Mouse (Mus musculus) 416B (cell line): ENCODE measurements at regions not wholly inside any gene's neighbourhood (a gene's known extent, or its start where the extent isn't known, plus 50 kb on each side); places are given as distances from the start of the nearest gene placed in this dataset.
A peak's percentile ranks its signal among the peaks of the same experiment; 100 is the strongest.

ENCODE experiments used
- DNase-seq: peaks from one replicate; pipeline ENCODE4 v3.0.0; 2011; ENCODE audit warnings: low read depth

DNA sequence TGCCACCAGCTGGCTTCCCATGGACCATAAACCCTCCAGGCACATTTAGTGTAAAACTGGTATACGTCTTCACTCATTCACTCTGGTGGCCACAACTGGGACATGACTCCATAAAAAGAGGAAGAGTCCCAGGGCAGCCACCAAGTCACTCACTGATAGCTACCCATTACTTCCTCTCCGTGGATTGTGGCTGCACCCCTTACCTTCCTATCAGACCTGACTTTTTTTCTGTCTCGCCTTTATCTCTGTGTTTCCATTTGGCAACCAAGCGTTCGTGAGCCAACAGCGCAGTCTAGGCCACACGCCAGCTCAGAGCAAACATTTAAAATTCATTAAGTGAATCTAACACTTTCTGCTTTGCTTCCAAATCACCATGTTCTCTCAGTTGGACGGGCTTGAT, 53.9 kb upstream of the Slc44a1 start:
- DNase-seq = peak; percentile 22

DNA sequence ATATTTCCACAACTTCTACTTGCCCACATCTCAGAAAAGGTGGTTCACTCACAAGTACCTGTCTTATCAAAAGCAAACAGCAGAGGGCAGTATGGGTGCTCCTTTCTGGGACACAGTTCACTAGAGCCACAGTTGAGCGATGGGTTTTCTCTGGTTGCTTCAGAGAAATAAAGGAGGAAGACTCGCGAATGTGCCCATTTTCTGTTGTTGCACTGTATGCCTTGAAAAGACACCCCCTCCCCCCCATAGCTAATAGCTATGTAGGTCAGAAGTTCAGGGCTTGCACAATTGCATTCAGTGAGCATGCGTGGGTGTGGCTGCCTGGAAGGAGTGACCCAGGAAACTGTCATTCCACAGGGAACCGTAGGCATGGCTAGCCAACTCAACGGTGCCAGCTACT, 55.5 kb upstream of the Slc44a1 start:
- peak; percentile 38 for DNase-seq

DNA sequence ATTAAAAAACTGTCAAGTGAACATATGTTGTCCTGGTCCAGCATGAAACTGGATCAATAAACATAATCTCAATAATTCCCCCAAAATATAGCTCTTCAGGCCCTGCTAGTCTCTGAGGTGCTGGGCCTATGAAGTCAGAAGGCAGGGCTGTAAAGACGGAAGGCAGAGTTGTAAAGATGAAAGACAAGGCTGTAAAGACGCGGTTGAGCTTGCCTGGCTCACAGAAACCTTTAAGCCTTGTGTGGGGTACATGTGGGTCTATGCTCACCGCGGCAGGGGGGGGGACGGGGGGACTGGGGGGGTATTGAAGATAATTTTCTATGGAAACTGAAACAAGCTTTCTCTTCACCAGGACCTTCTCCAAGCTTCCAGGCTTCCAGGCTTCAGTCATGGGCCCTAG, 56.1 kb upstream of the Slc44a1 start:
- no peak for DNase-seq

DNA sequence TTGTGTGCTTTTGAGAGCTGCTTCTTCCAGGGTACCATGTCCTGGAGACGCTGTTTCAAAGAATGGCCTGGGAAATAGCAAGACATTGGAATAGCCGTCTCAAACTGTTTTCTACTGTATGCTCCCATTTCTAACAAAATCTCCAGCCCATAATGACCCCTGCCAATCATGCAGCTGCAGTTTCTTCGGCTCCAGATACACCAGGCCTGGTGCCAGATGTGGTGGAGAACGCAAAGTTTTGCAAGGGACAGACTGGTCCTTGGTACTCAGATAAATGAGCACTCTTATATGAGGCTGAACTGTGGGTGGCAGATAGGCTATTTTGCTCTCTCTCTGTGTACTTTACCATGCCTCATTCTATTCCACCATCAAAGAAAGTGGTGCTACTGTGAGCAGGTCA, 58.2 kb upstream of the Slc44a1 start:
- no peak for DNase-seq

DNA sequence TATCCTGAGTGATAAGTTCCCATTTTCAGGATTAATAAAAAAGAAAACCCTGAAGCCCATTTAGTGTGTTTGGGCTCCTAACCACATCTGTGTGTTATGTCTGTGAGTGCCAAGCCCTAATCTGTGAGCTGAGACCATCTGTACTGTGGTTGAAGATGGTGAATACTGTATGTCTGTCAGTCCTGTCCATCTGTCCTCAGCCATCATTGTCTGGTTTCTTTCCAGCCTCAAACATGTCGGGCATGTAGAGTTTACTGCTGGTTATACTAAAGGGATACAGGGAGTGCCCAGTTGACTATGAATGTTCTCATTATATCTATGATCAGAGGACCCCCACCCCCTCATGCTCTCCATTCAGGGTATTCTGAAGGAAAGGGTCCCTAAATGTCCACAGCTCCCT, 60.4 kb upstream of the Slc44a1 start:
- no peak for DNase-seq

DNA sequence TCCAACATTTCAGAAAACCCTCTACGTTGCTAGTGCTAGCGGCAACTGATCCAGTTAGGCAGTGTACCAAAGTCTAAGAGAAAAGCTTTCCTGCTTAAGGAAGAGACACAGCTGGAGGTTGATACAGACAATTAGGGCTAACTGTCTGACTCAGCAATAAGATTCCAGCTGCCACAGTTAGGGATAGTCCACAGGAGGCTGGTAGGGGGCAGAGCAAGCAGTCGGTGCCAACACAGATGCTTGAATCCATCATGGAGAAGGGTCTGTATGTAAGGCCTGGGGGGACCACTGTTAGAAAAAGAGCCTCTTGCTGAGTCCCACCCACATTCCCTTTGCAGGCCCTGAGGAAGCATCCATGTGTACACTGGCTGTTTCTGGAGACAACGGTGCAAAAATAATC, 63.2 kb upstream of the Slc44a1 start:
- DNase-seq = no peak

DNA sequence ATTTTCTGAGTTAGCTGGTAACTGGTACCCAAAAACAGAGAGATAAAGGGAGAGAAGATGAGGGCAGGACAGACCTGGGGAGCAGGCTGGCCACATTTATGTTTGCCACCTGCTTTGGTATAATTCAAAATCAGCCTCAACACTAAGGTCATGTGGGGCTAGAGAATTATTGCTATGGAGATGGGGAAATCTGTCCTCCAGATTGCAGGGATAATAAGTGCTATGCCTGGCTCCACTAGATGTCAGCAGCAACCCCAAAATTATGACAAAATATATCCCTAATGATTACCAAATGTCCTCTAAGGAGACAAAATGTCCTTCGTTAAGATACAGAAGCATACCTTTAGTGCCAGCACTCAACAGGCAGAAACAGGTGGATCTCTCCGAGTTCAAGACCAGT, 83.8 kb upstream of the Slc44a1 start:
- DNase-seq = no peak

DNA sequence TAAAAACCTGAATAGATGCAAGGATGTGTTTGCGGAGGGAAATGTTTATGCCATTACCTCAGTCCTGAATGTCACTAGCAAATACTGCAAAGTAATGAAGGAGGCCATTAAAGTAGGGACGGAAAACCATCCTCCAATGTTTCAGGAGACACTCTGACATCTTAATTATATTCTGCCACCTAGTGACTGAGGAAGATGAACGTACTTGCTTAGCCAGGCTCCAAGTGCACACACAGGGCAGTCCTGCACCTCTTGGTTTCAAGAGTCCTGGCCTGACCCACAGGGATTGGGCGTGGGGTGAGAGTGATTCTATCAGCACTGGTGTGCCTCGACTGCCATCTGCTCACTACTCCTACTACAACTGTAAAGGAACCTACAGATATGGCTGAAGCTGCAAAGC, 85.3 kb upstream of the Slc44a1 start:
- no peak for DNase-seq

DNA sequence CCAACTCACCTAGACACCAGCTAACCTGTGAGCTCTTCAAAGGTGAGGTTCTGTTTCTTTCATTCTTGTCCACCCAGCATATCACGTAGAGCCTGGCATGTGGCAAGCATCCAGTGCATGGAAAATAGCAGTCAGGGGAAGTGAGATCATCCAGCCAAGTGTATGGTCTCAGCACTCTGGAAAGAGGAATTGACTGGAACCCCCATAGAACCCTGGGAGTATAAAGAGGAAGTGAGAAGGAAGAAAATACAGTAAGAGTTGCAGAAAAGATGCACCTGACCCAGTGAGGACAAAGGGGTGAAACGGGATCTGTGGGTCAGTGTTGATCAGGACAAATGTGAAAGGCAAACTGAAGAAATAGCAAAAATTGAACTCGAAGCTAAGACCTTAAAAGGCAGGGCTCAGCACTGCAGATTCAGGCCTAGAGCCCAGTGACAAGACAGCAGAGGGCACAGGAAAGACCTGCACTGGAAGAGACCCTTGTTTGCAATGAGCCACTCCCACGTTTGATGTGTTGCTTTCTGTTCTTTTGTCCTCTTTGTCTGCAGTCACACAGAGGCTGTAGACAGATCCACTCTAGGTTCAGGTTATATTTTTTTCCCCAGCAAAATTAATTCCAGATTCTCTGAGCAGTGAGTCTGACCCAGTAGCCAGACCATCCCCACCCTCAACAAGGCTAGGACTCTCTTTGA, 86.7 kb upstream of the Slc44a1 start:
- no peak for DNase-seq

DNA sequence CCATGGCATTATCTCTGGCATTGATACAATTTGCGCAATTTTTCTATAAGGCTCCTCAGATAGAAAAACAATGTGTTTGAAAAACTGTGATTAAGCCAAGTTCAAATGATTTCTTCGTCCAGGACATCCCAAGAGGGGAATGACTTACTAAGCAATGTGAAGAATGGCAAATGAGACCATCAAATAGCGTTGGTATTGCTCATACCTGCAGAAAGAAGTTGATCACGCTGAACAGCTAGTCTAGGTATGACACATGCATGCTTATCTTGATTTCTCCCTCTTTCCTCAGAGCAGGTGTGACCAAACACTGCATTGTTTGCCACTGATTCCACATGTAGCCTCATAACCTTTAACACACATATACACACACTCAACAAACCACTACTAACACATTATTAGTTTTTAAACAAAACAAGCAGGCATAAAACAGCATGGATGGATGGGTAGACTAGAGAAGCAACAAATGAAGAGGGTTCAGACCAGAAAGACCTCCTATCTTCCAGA, 89.1 kb upstream of the Slc44a1 start:
- no peak for DNase-seq

DNA sequence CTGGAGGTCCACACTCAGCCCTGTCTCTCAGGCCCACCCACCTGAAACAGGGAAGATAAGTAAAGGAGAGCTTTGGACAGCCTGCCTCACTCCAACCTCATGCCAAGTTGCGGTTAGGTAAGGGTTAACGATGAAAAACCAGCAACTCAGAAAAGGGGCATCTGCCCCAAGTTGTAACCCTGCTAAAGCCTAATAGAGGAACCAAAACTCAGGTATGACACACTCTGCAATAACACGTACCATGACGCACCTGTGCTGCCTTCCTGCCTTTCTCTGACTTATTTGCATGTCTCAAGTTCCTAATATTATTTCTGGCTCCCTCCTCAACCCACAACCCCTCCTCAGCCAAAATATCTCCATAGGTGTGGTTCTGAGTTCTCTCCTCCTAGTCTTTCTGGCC, 94.9 kb upstream of the Slc44a1 start:
- DNase-seq = no peak

DNA sequence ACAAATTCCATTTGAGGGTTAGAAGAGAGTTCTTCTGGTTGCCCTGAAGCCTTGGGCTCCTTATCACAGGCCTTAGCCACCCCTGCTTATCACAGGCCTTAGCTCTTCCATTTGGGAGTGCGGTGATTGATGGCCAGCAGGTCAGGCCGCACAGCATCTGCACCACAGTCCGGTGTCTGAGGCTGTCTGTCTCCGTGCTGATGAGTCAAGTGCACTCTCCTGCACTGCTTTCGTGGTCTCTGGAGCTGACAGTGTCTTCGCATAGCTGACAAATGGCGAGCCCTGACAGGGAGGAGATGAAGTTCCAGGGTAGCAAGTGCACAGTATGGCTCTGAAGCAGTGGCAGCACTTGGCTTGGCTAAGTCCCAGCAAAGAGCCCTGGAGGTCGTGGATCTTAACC, 95.7 kb upstream of the Slc44a1 start:
- no peak for DNase-seq

DNA sequence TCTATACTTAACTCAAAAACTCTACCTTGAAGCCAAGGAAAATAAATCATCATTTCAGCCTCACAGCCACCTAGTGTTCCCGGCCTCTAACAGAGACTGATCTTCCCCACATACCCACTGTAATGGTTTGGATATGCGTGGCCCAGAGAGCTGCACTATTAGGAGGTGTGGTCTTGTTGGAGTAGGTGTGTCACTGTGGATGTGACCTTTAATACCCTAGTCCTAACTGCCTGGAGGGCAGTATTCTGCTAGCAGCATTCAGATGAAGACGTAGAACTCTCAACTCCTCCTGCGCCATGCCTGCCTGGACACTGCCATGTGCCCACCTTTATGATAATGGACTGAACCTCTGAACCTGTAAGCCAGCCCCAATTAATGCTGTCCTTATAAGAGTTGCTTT, 99.0 kb upstream of the Slc44a1 start:
- no peak for DNase-seq

DNA sequence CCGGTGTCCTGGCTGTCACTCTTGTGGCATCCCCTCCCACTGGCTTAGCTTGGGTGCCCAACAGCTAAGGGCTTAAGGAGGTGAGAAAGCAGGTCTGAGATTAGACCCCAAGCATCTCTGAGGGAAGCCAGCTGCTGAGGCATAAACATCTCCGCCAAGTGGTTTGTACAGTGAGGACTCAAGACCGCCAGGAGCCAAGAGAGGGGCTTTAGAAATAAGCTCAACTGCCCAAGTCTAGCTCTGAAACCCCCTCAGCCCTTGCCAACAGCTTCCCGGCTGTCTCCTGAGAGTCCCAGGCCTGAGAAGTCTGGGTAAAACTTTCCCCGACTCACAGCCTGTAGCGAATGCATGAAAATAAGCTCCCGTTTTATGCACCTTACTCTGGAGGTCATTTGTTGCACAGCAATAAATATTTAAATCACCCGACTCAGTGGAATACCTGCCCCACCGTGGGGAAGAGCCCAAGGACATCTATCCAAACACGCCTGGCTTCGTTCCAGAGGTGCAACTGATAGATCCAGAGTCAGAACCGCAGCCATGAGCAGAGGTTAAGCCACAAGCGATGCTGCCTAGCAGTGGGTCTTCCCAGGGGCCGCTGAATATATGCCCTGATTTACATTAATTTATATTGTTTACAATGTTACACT, 100.1 kb upstream of the Slc44a1 start:
- no peak for DNase-seq

DNA sequence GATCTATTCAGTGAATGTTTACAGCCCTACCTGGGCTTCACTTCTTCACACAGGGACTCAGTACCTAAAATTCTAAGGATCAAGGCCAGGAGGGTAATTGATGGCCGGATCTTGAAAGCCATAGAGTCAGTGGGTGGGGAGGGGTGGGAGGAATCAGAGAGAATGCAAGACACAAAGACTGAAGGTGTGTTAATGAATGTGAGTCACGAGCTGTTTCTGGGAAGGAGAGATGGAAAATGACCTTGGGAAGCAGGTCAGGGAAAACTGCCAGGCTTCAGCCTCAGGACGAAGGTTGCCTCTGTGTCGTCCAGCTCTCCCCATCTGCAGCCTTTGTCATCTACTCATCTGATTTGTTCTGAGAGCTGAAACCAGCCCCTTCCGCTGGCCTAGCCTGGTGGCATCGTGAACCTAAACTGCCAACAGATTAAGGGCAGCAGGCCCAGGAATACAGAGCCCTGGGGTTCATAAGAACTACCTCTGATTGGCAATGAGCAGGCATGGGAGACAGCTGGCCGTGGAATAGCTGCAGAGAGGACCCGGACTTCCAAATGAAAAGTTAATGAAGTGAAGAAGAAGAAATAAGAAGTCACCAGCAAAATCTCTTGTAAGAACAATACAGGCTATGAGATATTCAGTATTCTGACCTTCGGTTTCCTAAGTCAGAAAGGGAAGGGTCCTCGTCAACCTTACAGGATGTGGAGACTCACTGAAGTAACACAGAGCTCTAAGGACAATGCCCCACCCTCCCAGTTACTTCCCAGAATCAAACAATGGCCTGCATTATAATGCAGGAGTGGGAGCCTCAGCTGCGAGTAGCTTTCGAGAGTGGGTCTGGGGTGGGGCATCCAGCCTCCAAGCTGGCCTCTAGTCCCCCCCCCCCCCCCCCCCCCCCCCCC, 100.8 kb upstream of the Slc44a1 start:
- no peak for DNase-seq

DNA sequence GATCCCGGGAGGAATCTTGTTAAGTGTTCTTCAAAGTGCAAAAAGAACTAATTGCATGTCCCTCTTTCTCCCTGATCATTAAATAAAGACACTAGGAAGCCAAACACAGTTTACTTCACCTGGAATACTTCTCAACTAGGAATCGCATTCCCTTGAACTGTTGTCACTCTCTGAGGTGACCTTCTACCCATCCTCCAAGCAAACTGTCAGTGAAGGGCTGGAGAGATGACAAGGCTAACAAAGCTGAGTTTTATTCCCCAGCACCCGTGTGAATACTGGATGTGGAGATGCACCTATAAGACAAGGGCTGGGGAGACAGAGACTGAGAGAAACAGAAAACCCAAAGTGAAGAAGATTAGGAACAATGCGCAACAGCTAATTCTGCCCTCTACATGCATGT, 101.7 kb upstream of the Slc44a1 start:
- no peak for DNase-seq

DNA sequence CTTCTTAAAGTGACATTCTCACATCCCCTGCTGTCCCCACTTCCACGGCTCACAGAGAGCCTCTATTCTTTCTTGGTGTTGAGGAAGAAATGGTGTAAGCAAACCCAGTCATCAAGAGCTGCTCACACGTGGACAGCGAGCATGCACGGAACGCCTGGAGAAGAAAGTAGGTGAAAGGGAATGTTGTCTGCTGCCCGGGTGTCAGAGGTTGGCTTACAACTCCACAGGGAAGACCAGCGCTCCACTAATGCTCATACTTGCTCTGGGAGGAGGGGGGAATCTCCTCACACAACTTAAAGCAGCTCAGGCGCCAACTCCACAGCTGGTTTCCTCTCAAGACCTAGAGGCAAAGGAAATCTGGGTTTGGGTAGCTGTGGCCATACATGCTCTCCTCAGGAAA, 102.4 kb upstream of the Slc44a1 start:
- DNase-seq = no peak

DNA sequence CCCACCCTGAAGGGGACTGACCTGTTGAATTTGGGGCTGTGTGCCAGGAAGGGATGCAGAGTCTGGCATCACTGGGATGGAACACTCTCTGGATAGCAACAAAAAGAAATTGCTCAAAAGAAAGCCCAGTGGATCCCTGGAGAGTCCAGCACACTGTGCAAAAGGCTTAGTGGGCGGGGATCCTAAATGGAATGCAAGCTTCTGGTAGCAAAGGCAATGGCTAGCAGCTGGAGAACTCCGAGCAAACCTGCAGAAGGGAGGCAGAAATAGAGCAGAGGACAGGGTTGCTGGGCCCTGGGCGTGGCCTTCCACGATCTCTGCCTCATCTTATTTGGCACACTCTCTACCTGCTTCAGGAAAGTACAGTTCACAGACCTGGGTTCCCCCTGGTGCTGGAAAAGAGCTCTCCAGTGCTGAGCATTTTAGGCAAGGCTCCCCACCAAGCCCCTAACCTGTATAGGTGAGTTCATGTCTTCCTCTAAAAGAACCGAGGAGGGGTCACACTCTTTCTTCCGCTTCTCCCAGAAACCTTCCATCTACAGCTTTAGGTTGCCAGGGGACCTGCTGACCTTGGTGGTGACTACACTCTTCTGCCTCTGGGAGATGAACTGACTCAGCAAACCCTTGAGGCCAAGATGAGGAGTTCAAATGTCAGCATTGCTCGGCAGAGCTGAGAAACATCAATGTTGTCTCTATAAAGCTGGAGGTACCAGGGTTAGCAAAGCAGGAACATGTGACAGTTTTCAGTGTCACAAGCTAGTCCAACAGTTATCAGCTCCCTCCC, 112.6 kb upstream of the Slc44a1 start:
- DNase-seq = no peak

DNA sequence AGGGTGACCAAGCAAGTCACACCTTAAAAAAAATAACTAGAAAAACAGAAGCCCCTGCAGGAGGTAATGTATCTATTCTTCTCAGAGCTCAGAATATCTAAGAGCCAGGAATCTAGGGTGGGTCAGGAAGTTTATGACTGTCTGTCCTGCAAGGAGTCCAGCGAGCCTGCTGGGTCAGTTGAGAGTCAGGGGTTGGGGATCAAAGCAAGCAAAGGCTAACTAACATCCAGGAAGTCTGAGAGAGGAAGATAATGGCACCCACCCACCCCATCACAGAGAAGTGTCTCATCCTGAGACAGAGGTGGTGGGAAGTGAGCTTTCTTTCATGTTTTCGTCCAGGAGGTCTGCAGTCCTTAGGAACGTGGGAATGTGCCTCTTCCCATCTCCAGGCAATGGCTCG, 116.4 kb upstream of the Slc44a1 start:
- no peak for DNase-seq

DNA sequence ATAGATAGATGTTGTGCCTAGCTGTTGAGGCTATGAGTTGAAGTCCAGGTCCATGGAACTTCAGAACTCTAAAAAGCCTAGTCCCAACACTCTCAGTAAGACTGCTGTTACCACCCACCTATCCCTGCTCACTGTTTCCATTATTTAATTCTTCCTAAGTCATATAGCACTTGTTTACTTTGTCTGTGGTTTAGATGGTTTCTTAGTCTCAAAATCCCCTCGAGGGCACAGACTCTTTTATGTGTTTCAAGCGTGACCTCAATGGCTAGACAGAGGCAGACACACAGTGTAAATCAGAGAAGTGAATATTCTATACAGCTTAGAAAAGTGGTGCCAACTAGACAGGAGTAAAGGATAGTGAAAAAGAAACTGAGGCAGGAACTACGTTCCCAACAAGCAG, 117.0 kb upstream of the Slc44a1 start:
- no peak for DNase-seq

DNA sequence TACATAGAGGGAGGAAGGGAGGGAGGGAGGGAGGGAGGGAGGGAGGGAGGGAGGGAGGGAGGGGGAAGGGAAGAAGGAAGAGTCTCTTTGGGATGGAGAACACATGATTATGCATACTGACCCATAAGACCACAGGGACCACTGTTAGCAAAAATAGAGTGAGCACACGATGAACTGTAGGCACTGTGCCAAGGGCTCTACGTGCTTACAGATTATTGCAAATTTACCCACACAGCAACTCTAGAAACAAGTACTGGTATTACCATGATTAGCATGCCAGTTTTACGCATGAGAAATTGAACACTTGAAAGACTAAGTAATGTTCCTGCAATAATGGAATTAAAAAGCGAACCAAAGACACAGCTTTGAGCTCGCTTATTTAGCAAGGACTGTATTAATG, 117.7 kb upstream of the Slc44a1 start:
- no peak for DNase-seq

DNA sequence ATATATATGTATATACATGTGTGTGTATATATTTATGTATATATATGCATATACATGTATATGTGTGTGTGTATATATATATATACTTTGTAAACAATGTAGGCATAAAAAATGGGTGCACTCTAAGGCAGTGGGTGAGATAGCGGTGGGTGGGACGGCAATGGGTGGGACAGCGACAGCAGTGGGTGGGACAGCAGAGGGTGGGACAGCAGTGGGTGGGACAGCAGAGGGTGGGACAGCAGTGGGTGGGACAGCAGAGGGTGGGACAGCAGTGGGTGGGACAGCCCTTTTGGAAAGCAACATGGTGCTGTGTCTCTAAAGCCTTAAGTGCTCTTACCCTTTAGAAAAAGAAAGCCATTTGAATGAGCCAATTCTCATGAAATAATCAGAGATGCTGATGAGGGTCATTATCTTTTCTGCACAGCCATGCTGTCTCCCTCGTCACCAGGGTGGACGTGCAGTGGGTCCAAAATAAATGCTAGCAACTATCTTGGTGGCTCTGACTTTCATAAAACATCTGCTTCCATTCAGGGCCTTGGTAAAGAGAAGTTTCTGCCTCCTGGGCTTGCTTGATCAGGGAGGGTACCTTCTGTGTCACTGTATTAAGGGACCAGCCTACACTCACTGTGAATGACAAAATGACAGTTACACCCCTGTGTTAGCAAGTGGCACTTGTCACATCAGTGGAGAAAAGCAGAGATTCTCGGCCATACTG, 119.3 kb upstream of the Slc44a1 start:
- no peak for DNase-seq
